Mouse (Mus musculus) liver, adult 2 months (tissue): ENCODE results near the gene Cenph. TPM values are rescaled to one million over a fixed set of nuclear protein-coding genes. Genes with fewer than 3 reads are reported as not detected.

Experiments used
- DNase-seq: peaks from one replicate; pipeline ENCODE4 v3.0.0-alpha.2; 2011; ENCODE audit warnings: low read depth, low spot score; ENCODE audit errors: extremely low read depth
- H3K27ac ChIP-seq: fragments of 200-500 bp; replicated peaks from 2 replicates; pipeline ENCODE4 v1.5.1; 2012; ENCODE audit warnings: low read depth, mild to moderate bottlenecking, control low read depth, inconsistent platforms, low read length; ENCODE audit not compliant: insufficient read depth
- H3K27me3 ChIP-seq: fragments of 200-500 bp; 2 replicates; pipeline ENCODE4 v1.6.1; 2012; ENCODE audit warnings: mild to moderate bottlenecking, moderate library complexity, low read length, inconsistent platforms; ENCODE audit not compliant: control insufficient read depth, insufficient read depth
- H3K36me3 ChIP-seq: fragments of 200-500 bp; 2 replicates; pipeline ENCODE4 v1.6.1; 2012; ENCODE audit warnings: low read length, inconsistent platforms; ENCODE audit not compliant: control insufficient read depth, insufficient read depth
- H3K4me1 ChIP-seq: fragments of 200-500 bp; 2 replicates; pipeline ENCODE4 v1.6.1; 2011; ENCODE audit warnings: low read length; ENCODE audit not compliant: control insufficient read depth, insufficient read depth
- H3K4me3 ChIP-seq: fragments of 200-500 bp; 2 replicates; pipeline ENCODE4 v1.5.1; 2011; ENCODE audit warnings: low read depth, mild to moderate bottlenecking, control low read depth, low read length, moderate library complexity; ENCODE audit not compliant: insufficient read depth
- H3K79me2 ChIP-seq: fragments of 200-500 bp; 2 replicates; pipeline ENCODE4 v1.6.1; 2012; ENCODE audit warnings: inconsistent platforms, mild to moderate bottlenecking, low read length, moderate library complexity; ENCODE audit not compliant: control insufficient read depth, insufficient read depth
- H3K9ac ChIP-seq: fragments of 200-500 bp; 2 replicates; pipeline ENCODE4 v1.6.1; 2012; ENCODE audit warnings: low read depth, mild to moderate bottlenecking, control low read depth, inconsistent platforms, low read length
- CTCF ChIP-seq: fragments of 200-500 bp; IDR thresholded peaks from 2 replicates; pipeline ENCODE4 v1.5.1; 2011; ENCODE audit warnings: low read depth, low read length, control low read depth
- POLR2A ChIP-seq: fragments of 200-500 bp; IDR thresholded peaks from 2 replicates; pipeline ENCODE4 v1.6.1; 2011; ENCODE audit warnings: low read length, control low read depth; ENCODE audit not compliant: insufficient read depth; ENCODE audit errors: extremely low read depth
- WGBS: fragments of 180-500 bp; shearing (Covaris S2); methylation state at CpG from one replicate; pipeline ENCODE4 v1.1.7; 2018; 5-methylcytosine and 5-hydroxymethylcytosine counted together
- polyA plus RNA-seq: library from polyadenylated mRNA; depleted of rRNA; stranded (reverse); fragments of >200 nt; gene quantifications from 2 replicates; pipeline ENCODE4 v1.2.3, GENCODE M21; 2012; rRNA removed
- total RNA-seq: library from RNA; depleted of rRNA; stranded (reverse); fragments of >200 nt; gene quantifications from 2 replicates; pipeline ENCODE4 v1.2.3, GENCODE M21; 2014; rRNA removed

The Cenph gene
- total and polyA plus RNA-seq, 2 experiments: 0.17 TPM; not detected in 1

- H3K79me2 ChIP-seq: no peaks in the 10 kb centered on the region
- peaks cover 58% of the 10 kb centered on the region for H3K36me3 ChIP-seq
- no peak overlapping the region for H3K9ac ChIP-seq
- H3K4me3 ChIP-seq: no peak overlapping the region
- no peak for TF ChIP-seq CTCF
- TF ChIP-seq POLR2A: no peak
- no peaks in the 10 kb centered on the region for H3K4me1 ChIP-seq
- H3K27ac ChIP-seq: no peak overlapping the region
- no peak for DNase-seq
- 92% methylated on average over 6 of the region's 6 CpGs for WGBS
- H3K27me3 ChIP-seq: no peaks in the 10 kb centered on the region
These were observed 60.2 kb downstream of the Cenph start for GRCm38 (mm10) chr13:100715467-100715866.

Other genes starting within 250 kb of the Cenph start
- 51.9 and 52.3 TPM in 2 replicates for gene Ocln, start 223.2 kb downstream of the Cenph start, total RNA-seq
- gene Ocln, start 223.2 kb downstream of the Cenph start, polyA plus RNA-seq: 6.1 and 7.3 TPM in 2 replicates
- 6.2 and 9.5 TPM in 2 replicates for gene Marveld2, start 158.9 kb downstream of the Cenph start, total RNA-seq
- gene Marveld2, start 158.9 kb downstream of the Cenph start, polyA plus RNA-seq: 6.4 and 8.6 TPM in 2 replicates
- 46.4 and 52.1 TPM in 2 replicates for gene Ak6, start 124.9 kb downstream of the Cenph start, total RNA-seq
- 20.3 and 20.9 TPM in 2 replicates for gene Ak6, start 124.9 kb downstream of the Cenph start, polyA plus RNA-seq
- gene Rad17, start 124.8 kb downstream of the Cenph start, total RNA-seq: 10.1 and 12.5 TPM in 2 replicates
- 1.8 and 2.5 TPM in 2 replicates for gene Rad17, start 124.8 kb downstream of the Cenph start, polyA plus RNA-seq
- 2.1 and 2.5 TPM in 2 replicates for gene Taf9, start 124.3 kb downstream of the Cenph start, total RNA-seq
- gene Taf9, start 124.3 kb downstream of the Cenph start, polyA plus RNA-seq: 0.67 and 0.76 TPM in 2 replicates
- 2.8 and 4.0 TPM in 2 replicates for gene Ccdc125, start 106.2 kb downstream of the Cenph start, total RNA-seq
- 1.7 and 2.2 TPM in 2 replicates for gene Ccdc125, start 106.2 kb downstream of the Cenph start, polyA plus RNA-seq
- gene Cdk7, start 45.0 kb downstream of the Cenph start, total RNA-seq: 13.1 and 15.1 TPM in 2 replicates
- 7.0 and 8.5 TPM in 2 replicates for gene Cdk7, start 45.0 kb downstream of the Cenph start, polyA plus RNA-seq
- gene Mrps36, start 31.2 kb downstream of the Cenph start, total RNA-seq: 30.4 and 30.7 TPM in 2 replicates
- 14.7 and 27.1 TPM in 2 replicates for gene Mrps36, start 31.2 kb downstream of the Cenph start, polyA plus RNA-seq
- 0.37 and 2.2 TPM in 2 replicates for gene Ccnb1, start 10.7 kb upstream of the Cenph start, total RNA-seq
- 0.16 and 0.26 TPM in 2 replicates for gene Ccnb1, start 10.7 kb upstream of the Cenph start, polyA plus RNA-seq
- 36.0 and 38.1 TPM in 2 replicates for gene Slc30a5, start 57.5 kb upstream of the Cenph start, total RNA-seq
- 14.5 and 15.6 TPM in 2 replicates for gene Slc30a5, start 57.5 kb upstream of the Cenph start, polyA plus RNA-seq